Mouse (Mus musculus): ENCODE results near the gene D930020B18Rik.
A peak's percentile ranks its signal among the peaks of the same experiment; 100 is the strongest.

D930020B18Rik gene

GRCm38 (mm10) chr10:121705399-121706163, 64.2 kb downstream of the D930020B18Rik start:
- no peak for DNase-seq

- DNase-seq = no peak
Measured at GRCm38 (mm10) chr10:121716862-121717261, 75.5 kb downstream of the D930020B18Rik start.

DNA sequence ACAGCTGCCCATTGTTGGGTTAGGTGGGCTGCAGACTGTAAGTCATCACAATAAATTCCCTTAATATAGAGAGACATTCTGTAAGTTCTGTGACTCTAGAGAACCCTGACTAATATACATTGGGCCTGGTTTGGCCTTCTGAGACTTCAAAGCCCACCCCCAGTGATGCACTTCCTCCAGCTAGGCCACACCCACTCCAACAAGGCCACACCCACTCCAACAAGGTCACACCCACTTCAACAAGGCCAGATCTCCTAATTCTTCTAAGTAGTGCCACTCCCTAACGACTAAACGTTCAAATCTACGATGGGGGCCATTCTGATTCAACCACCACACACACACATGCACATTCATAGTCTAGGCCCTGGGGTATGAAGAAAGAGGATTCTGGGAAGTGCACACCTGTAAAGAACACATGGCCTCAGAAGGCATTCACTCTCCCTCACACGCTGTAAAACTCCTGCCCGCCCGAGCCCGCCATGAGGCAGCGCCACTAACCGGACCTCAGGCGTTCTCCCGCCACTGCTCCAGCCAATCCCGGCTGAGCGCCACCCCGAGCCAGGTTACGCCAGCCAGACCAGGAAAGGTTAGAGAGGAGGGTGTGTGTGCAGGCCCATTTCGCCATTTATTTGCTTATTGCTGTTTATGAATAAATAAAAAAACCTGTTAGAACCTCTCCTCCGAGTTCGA, 77.7 kb downstream of the D930020B18Rik start:
- DNase-seq = no peak

- no peak for DNase-seq
Measured at GRCm38 (mm10) chr10:121720701-121721100, 79.3 kb downstream of the D930020B18Rik start.

GRCm38 (mm10) chr10:121726505-121726904, 85.1 kb downstream of the D930020B18Rik start:
- no peak for DNase-seq

DNA sequence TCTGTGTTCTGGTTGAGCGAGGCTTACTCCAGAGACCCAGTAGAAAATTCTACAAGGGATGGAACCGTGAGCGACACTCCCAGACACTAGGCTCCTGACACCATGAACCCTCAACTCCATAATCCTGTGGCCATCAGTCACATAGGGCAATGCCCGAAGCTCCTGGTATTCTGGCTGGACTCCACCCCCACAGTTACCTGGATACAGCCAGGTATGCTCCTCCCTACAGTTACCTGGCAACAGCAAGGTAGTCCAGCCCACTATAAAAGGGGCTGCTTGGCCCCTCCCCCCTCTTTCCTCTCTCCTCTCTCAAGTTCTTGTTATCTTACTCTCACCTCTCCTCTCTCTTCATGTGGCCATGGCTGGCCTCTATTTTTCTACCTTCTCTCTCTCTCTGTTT, 85.8 kb downstream of the D930020B18Rik start:
- DNase-seq = no peak

DNA sequence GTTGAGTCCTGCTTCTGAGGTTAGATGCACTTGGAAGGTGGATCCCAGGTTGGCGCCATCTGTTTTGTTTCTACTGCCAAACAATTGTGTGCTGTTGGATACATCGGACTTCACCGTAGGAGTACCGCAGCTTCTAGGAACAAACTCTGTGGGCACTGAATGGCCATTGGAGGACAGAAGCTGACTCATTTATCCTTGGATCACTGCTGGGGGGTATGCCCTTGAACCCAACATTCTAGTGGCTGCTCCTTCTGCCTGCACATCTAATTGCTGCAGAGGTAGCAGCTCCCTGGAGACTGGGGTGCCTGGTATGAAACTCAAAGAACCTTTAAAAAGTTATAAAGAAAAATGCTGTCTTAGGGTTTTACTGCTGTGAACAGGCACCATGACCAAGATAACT, 86.8 kb downstream of the D930020B18Rik start:
- DNase-seq = no peak

- DNase-seq = no peak
Measured at GRCm38 (mm10) chr10:121731048-121731725, 89.8 kb downstream of the D930020B18Rik start.

DNA sequence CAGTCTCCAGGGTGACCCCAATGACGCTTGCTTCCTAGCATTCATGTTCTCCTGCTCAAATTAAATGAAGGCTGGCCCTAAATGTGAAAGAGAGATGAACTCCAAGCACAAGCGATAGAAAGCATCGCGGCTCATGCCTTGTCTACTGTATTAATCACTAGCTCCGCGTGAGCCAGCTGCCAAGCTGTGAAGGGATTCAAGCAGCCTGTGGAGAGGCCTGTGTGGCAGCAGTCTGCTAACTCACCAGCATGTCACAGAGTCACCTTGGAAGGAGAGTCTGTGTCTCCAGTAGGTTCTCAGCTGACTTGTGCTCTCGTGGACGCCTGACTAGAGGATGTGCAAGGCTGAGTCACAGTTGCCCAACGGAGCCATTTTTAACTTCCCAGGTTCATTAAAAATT, 91.2 kb downstream of the D930020B18Rik start:
- no peak for DNase-seq

DNA sequence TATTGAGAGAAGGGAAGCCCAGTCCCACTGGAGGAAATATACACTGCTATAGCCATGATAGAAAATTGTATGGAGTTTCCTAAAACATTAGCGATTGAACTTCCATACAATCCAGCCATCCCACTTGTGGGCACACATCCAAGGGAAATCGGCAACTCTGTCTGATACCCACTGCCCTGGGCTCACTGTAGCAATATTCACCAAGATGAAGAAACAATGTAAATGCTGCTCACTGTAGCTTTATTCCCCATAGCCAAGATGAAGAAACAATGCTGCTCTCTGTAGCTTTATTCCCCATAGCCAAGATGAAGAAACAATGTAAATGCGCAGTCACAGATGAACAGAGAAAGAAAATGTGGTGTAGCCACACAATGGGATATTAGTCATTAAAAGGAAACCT, 95.9 kb downstream of the D930020B18Rik start:
- no peak for DNase-seq

GRCm38 (mm10) chr10:121739548-121740505, 98.4 kb downstream of the D930020B18Rik start, which contains the start of gene BC048403:
TSS of gene BC048403 (plus strand) at chr10:121739937.
- DNase-seq = peak; percentile 89

DNA sequence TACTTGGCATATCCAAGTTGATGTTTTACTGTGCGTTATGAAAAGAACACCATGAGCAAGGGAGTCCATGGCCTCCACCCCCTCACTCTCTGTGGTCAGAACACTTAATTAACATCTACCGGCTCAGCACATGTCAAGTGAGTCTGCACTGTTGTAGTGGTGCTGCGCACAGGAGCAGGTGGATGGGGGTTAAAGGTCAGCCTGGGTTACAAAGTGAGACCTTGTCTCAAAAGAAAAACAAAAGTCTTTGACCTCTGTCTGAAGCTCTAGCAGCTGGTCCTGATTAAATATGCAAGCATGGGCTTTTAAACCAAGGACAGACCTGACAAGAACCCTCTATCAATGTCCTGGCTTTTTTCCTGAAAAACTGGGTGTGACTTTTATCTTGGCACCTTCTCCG, 100.9 kb downstream of the D930020B18Rik start:
- no peak for DNase-seq
